Mouse (Mus musculus) embryonic fibroblast, embryonic 13.5 days (primary cell): Measurements from ENCODE around the gene Adra2a.

Experiments used
- CTCF ChIP-seq: IDR thresholded peaks from 2 replicates; pipeline ENCODE4 v1.5.1; 2011; ENCODE audit warnings: mild to moderate bottlenecking, control low read depth, low read length, moderate library complexity, borderline replicate concordance; ENCODE audit not compliant: insufficient read depth
- POLR2A ChIP-seq: IDR thresholded peaks from 2 replicates; pipeline ENCODE4 v1.6.1; 2011; ENCODE audit warnings: low read depth, mild to moderate bottlenecking, control low read depth, low read length, moderate library complexity

GRCm38 (mm10) chr19:54093599-54093998, 49.6 kb downstream of the Adra2a start:
- no peak for TF ChIP-seq POLR2A
- TF ChIP-seq CTCF, result no peak
